8 mouse cellular contexts compared by ENCODE assay signal in genomic region chr6:47830104-47831078, GRCm38 (mm10). TPM values are rescaled to one million over a fixed set of nuclear protein-coding genes. Genes with fewer than 3 reads are reported as not detected.
DNase-seq lines count a peak whose midpoint lies in the region; ATAC-seq lines count a peak whose summit lies in the region.

Gene Zfp786 (minus strand): TSS chr6:47830867.

- H3K36me3 ChIP-seq in hindbrain, embryonic 13.5 days: peaks cover 11% of the 10 kb centered on the region

- H3K4me1 ChIP-seq in hindbrain, embryonic 13.5 days (replicated peaks): peaks cover 14% of the 10 kb centered on the region

- H3K4me3 ChIP-seq in hindbrain, embryonic 13.5 days: peak within 1 kb of the TSS; percentile 78

- peak within 1 kb of the TSS; percentile 97 for H3K27ac ChIP-seq in hindbrain, embryonic 13.5 days

- H3K9ac ChIP-seq in hindbrain, embryonic 13.5 days: peak within 1 kb of the TSS; percentile 95

- 2% methylated on average over 64 of the region's 64 CpGs for WGBS in hindbrain, embryonic 13.5 days

- H3K4me2 ChIP-seq in hindbrain, embryonic 13.5 days: peak within 1 kb of the TSS; percentile 55

- DNase-seq in NIH3T3 (ENCODE audit: low read depth): peak; percentile 95
- DNase-seq in cerebellum, postnatal 10 days: peak; percentile 98 to 99
- DNase-seq in frontal cortex, postnatal 14 days (ENCODE audit: low spot score in 2 of 2): peak; percentile 82 to 89
- peak; percentile 92 to 96 for DNase-seq in layer of hippocampus, postnatal 25 days (ENCODE audit: extremely low spot score in 1 of 2, low spot score in 1 of 2)
- DNase-seq in lung, postnatal 14 days: peak; percentile 95
- DNase-seq in ovary, postnatal 36 days (ENCODE audit: low spot score): peak; percentile 90
- peak; percentile 95 for DNase-seq in thymus, postnatal 14 days

- no peaks in the 10 kb centered on the region for H3K9me3 ChIP-seq in hindbrain, embryonic 13.5 days

- ATAC-seq in hindbrain, embryonic 13.5 days (ENCODE audit: low FRiP score): peak; percentile 94

- no peaks in the 10 kb centered on the region for H3K27me3 ChIP-seq in hindbrain, embryonic 13.5 days

RNA-seq across cellular contexts. Expression of gene Zfp786, which starts in this region (rescaled TPM):
- polyA plus RNA-seq in hindbrain, embryonic 13.5 days (2015; fragmentation: Nextera tagmentation; extraction: Ambion mirVana): 15.3 and 16.6 TPM in 2 replicates
- 1 to 10 TPM; 3.8 to 4.9 TPM for total RNA-seq in layer of hippocampus, postnatal 25 days (2021)

Comparison
In these comparisons a context has a peak if more than half of its experiments do, and no peak if none do; other contexts are left out.
1. Peak in every context shown above with its lines: DNase-seq, ATAC-seq, H3K4me3 ChIP-seq and H3K27ac ChIP-seq.